Mouse (Mus musculus) heart, postnatal 10 days (tissue): ENCODE measurements around the gene Fzd7. TPM values are rescaled to one million over a fixed set of nuclear protein-coding genes. Genes with fewer than 3 reads are reported as not detected.

Experiments used
- DNase-seq, 2 experiments: peaks; one replicate each; pipeline ENCODE4 v3.0.0; 2021
- intact Hi-C: fragments of 180-260 bp; cut with DNase I; formaldehyde crosslinking; loops from one replicate; pipeline ENCODE4 v1.15.1; 2025
- total RNA-seq, 2 experiments: library from RNA; stranded (reverse); gene quantifications; 2 replicates each; pipeline ENCODE4 v1.2.3; 2021

Gene Fzd7
- total RNA-seq, 2 experiments from 2014 or later, result 6.4 to 6.7 TPM

DNA sequence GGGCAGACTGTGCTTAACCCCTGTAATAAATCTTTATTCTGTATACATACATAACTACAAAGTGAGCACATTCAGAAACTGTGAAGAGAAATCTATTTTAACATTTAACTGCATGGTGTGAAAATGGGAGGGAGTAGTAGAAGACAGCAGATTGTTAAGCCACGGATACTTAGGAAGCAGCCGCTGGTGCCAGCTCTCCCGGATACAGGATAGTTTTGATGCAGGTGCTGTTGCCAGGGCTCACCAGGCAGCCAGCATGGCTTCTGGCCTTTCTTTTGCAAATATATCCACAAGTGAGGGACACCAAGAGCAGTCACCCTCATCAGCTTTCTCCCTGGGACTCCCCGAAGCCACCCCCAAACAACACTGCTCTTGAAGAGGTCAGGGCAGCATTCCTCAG lies 13.1 kb upstream of the Fzd7 start:
- intact Hi-C loops, result no loop called here
- DNase-seq, result no peak

DNA sequence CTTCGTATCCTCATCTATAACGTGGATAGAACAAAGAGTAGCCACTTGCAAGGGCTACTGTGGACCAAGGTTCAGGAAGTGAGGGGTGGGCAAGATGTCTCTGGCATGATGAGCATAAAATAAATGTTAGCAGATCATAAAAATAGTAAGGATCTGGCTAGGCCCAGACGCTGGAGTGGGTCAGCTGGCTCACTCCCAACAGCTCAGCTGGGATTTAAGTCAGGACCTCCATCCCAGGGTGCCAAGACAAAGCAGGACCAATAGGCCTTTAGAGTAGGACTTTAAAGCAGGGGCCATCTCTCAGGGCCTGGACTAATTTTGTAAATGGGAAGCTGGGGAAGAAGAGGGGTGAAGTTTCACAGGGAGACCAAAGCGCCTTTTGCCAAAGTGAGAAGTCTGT lies 11.5 kb upstream of the Fzd7 start:
- intact Hi-C loops, result no loop called here
- DNase-seq, result no peak

DNA sequence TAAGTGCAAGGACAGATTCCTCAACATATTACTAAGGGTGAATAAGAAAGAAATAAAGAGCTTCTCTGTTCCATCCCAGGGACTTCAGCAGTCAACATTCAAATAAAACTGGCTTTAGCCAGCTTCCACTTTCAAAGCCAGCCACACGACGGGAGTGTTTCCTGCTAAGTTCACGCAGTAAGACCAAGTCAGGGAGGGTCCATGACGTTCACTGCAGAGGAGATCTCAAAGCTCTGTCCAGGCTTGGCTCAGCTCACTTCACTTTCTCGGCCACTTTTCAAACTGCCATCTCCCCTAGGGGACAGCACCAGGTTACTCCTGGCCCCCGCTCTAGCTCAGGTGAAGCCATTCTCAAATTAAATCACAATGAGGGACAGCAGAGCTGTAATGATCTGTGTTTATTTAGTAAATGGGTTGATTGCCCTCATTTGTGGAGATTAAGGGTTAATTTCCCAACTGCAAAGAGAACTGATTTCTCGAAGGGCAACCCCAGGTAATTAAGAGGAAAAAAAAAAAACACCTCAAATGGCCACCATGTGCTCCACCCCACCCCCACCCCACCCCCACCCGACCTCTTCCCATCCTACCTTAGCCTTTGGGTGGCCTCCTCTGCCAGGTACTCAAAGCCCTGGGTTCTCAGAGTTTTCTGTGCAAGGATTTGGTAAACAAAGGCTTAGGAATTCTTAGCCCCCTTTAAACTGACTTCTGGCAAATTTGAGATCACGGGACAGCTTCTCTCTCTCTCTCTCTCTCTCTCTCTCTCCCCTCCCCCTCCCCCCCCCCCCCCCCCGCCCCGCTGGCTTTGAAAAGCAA lies 9.7 kb upstream of the Fzd7 start:
- DNase-seq, result no peak
- intact Hi-C loops, result no loop called here

DNA sequence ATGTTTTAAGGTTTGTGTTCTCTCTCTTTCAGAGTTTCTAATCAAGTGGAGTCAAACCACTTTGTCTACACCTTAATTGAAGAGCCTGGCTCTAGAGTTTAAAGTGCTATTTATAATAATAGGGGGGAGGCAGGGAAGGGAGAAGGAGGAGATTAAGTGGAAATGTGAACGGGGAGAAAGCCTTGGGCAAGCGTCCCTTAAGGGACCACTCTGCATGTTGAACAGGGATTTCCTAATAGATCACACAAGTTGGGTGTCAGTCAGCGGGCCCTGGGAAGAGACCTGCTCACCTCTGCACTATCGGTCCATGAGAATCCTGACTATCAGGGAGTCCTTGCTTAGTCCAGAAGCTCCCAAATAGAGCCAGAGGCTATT lies 9.1 kb upstream of the Fzd7 start:
- DNase-seq, result no peak
- intact Hi-C loops, result no loop called here

DNA sequence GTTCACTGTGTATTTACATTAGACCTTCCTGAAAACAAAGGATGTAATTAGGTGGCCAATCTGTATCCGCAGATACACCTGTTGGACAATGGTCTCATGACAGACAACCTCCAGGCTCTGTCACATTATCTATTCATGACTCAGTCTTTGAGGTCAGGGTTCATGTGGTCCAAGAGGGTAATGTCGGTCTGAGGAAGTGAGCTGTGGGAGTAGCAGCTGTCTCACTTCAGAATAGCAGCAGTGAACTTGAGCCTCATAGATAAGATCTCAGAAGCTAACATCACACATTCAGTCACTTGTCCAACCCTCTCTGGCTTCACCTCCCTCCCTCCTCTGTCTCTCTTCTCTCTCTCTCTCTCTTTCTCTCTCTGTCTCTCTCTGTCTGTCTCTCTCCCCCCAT lies 6.6 kb upstream of the Fzd7 start:
- intact Hi-C loops, result no loop called here
- no peak for DNase-seq

DNA sequence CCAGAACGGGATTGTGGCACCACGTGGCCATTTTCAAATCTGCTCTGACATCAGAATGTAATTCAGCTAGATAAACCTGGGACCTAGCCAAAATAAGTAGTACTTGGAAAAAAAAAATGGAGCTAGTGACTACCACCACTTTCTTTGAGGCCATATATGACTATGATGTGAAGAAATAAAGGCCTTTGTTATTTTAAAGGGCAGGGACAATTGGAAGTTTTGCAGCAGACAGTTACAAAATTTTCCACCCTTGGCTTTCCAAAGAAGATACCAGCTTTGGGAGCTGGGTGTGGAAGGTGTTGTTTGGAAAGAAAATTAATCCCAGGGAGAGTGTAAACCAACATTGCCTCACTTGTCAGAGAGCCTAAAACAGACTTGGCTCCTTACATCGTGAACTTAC lies 3.3 kb upstream of the Fzd7 start:
- intact Hi-C loops, result no loop called here
- no peak for DNase-seq

DNA sequence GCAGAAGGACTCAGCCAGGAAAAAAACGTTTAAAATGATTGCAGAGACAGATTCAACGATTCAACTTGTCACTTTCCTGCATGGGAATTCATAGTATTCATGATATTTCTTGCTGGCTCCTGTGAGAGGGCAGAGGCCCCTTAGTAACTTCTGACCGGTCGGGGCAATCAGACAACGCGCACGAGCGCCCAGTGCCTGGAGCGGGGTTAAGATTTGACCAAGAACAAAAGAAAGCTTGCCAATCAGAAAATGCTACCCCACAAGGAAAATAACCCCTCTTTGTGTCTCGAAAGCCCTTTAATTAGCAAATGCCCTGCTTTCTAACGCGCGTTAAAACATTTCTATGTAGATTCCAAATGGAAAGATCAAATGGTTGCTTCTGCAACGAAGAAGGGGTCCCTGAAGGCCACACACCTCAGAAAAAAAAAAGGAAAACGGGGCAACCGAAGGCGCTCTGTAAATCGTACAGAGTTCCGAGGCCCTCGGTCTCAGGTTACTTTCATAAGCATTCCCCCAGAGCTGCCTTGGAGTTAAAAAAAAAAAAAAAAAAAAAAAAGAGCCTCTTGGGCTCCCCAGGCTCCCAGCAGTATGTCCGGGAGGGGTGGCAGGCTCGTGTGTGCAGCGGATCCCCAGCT lies 1.3 kb upstream of the Fzd7 start:
- DNase-seq, result peak in 1 of 2 experiments; percentile 24
- intact Hi-C loops, result loop anchor here (5.0 kb wide), 2 partner anchors 141 to 164 kb away; no protein-coding TSS in a partner anchor

DNA sequence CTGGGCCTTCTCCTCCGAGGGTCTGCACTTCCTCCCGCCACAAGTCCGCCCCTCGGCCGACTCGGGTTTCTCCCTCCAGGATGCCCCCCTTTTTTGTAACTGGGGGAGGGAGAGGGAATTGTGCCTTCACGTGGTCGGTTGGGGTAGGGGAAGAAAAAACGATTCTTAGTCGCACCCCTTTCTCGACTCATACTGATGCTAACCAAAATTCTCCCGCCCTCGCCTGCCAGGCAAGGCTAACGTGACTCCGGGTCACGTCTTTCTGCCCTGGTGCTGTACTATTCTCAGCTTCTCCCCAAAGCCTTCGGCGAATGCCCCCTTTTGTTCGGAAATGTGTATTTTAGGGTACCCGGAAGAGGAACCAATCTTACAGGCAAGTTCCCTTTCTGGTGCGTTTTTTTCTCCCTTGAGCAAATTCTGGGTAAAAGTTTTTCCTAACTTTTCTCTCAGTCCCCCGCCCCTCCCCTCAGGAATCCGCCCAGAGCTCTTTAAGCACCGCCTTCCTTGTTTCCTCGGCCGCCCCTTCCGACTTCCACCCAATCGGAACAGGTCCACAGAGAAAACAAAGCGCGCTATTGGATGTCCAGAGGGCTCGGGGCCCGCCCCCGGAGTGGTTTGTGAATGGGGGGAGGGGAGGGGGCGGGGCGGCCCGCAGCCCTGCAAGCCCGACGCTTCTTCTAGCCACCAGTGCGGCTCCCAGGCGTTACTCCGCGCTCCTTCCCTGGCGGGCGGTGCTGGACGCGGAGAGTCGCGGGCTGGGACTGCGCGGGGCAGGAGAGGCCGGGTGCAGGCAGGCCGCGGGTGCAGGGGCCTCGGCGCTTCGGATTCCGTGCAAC lies 550 bp upstream of the Fzd7 start:
- intact Hi-C loops, result loop anchor here (2.0 to 5.0 kb wide), 3 partner anchors 103 to 164 kb away; no protein-coding TSS in a partner anchor
- peak; percentile 96 to 97 for DNase-seq

DNA sequence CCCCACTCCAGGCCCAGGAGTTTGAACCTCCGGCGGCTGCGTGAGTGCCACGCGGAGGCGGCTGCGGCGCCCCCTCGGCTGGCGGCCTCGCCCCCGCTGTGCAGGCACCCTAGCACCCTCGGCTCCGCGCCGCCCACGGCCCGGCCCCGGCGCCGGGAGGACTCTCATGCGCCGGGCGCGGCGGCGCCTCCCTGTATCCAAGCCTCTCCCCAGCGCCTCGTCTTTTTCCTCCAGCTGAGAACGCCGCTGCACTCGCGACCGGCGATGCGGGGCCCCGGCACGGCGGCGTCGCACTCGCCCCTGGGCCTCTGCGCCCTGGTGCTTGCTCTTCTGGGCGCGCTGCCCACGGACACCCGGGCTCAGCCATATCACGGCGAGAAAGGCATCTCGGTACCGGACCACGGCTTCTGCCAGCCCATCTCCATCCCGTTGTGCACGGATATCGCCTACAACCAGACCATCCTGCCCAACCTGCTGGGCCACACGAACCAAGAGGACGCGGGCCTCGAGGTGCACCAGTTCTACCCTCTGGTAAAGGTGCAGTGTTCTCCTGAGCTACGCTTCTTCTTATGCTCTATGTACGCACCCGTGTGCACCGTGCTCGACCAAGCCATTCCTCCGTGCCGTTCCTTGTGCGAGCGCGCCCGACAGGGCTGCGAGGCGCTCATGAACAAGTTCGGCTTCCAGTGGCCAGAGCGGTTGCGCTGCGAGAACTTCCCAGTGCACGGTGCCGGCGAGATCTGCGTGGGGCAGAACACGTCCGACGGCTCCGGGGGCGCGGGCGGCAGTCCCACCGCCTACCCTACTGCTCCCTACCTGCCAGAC lies 684 bp downstream of the Fzd7 start:
- intact Hi-C loops, result loop anchor here (2.0 to 5.0 kb wide), 3 partner anchors 102 to 166 kb away; no protein-coding TSS in a partner anchor
- peak; percentile 55 to 62 for DNase-seq

DNA sequence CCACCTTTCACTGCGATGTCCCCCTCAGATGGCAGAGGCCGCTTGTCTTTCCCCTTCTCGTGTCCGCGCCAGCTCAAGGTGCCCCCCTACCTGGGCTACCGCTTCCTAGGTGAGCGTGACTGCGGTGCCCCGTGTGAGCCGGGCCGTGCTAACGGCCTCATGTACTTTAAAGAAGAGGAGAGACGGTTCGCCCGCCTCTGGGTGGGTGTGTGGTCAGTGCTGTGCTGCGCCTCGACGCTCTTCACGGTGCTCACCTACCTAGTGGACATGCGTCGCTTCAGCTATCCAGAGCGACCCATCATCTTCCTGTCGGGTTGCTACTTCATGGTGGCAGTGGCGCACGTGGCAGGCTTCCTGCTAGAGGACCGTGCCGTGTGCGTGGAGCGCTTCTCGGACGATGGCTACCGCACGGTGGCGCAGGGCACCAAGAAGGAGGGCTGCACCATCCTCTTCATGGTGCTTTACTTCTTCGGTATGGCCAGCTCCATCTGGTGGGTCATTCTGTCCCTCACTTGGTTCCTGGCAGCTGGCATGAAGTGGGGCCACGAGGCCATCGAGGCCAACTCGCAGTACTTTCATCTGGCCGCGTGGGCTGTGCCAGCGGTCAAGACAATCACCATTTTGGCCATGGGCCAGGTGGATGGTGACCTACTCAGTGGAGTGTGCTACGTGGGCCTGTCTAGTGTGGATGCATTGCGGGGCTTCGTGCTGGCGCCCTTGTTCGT lies 1.5 kb downstream of the Fzd7 start:
- intact Hi-C loops, result loop anchor here (2.0 to 5.0 kb wide), 3 partner anchors 101 to 166 kb away; no protein-coding TSS in a partner anchor
- peak; percentile 73 to 75 for DNase-seq

DNA sequence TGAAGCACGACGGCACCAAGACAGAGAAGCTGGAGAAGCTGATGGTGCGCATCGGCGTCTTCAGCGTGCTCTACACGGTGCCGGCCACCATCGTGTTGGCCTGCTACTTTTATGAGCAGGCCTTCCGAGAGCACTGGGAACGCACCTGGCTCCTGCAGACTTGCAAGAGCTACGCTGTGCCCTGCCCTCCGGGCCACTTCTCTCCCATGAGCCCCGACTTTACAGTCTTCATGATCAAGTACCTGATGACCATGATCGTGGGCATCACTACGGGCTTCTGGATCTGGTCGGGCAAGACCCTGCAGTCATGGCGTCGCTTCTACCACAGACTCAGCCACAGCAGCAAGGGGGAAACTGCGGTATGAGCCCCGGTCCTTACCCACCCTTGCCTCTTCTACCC lies 2.1 kb downstream of the Fzd7 start:
- DNase-seq, result no peak
- intact Hi-C loops, result loop anchor here (5.0 kb wide), 2 partner anchors 138 to 167 kb away; no protein-coding TSS in a partner anchor

DNA sequence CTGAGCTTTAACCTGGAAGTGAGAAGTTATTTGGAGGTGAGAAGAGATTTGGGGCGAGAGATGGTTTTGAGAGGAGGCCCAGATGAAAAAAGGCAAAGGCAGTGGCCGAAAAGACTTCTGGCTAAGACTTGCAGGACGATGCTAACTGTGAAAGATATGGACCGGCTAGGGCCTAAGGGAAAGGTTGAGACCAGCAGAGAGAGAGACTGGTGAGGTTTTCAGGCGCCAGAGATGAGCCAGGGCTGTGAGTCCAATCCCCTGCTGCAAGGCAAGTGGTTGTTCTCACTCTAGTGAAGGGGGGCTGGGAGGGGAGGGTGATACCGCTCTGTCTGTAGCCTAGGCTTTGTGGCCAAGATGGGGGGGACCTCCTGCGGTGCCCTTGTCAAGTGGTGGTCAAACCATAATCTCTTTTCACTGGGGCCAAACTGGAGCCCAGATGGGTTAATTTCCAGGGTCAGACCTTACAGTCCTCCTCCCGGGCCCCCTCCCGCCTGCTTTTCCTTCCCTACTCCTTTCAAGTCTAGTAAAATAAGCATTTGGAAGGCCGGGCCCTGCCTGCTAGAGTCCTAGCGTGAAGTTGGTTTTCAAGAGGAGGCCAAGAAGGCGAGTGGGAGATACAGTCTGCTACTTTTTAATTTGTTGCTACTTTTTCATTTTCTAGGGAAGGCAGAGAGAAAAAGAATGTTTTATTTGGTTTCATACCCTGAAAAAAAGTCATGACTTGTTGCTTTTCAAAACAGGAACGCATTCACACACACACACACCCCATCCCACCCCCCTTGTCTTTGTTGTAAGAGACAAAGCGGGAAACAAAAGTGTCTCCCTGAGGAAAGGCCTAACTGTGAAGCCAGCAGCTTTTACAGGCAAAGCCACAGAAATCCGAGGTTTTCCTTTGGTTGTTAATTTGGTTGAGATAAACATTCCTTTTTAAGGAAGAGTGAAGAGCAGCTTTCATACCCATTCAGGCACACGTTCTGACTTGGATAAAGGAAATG lies 2.9 kb downstream of the Fzd7 start:
- peak in 1 of 2 experiments; percentile 10 for DNase-seq
- intact Hi-C loops, result loop anchor here (5.0 kb wide), 2 partner anchors 137 to 168 kb away; no protein-coding TSS in a partner anchor

DNA sequence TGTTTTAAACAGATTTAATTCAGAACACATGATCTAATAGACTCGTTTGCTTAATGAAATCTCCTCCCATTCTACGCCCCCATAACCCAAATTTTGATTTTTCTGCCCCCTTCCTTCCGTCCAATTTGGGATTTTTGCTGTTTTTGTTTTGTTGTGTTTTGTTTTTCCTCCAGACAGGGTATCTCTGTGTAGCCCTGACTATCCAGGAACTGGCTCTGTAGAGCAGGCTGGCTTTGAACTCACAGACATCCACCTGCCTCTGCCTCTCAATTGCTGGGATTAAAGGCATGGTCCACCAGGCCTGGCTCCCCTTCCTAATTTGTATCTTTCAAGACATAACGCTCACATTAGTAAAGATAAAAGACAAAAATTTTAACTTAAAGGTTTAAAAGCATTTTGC lies 3.6 kb downstream of the Fzd7 start:
- no peak for DNase-seq
- intact Hi-C loops, result no loop called here

DNA sequence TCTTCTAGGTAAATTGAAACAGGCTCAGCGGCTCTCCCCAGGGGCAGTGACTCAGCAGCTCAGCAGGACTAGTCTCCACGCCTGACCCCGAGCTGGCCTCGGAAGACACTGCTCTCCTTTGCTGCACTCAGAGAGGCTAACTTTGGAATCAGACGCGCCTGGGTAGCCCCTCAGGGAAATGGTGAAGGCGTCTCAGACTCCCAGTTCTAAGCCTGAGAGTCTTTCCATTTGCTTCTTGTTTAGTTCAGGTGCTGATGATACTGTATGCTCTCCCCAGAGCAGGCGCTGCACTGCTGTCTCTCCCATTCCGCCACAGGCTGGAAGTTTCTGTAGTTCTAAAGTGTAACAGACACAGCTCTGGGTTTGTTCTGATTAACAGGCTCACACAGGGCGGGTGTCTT lies 5.4 kb downstream of the Fzd7 start:
- intact Hi-C loops, result no loop called here

DNA sequence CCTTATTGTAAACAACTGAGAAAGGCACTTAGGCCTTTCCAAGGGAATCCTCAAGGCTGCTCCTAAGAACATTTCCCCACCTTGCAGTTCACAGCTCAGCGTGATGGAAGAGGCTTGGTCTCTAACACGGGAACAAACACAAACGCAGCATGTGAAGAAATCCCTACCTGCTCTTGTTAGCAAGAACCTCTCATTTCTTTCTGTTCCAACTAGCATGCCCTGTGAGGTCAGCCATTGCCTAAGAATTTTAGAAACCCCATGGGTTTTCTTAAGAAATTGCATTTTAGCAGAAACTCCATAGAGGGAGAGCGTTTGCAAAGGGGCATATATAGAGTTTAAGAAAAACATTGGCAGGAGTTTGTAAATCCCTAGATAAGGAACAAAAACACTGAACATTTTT lies 6.3 kb downstream of the Fzd7 start:
- intact Hi-C loops, result no loop called here

More for the DNA sequence above, 5.4 kb downstream of the Fzd7 start:
- peak; percentile 37 for DNase-seq

DNA sequence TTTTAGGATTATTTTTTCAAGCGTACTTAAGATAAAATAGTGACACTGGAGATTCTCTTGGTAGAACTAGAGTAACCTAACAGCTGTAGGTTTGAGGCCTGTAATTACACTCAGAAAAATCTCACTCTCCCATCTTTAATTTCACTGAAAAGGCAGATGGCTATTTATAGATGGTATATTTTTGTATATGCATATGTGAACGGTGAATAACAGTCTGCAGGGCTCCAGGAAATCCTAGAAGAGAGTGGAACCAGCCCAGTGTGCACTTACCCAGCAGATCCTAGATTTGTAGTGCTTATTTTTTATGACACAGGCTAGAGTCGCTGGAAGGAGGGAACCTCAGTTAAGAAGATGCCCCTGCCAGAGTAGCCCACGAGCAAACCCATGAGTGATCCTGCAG lies 6.8 kb downstream of the Fzd7 start:
- intact Hi-C loops, result no loop called here
- no peak for DNase-seq

More for the DNA sequence above, 6.3 kb downstream of the Fzd7 start:
- DNase-seq, result no peak

DNA sequence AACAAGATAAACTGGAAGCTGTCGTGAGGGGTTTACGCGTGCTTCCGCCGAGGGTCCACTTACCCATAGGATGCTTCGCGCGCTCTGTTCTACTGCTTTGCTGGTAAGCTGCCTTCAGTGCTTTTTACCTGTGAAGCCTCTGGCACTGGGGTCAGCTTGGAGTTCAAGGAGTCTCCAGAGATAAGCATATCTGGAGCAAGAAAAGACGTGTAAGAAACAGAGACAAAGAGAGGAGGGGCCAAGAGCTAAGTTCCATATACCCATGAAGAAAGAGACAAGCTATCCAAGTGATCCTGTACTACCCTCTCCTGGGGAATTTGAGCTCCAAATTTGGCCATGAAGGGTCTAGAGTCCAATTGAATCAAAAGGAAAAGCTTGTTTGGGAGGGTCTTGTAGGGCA lies 9.3 kb downstream of the Fzd7 start:
- intact Hi-C loops, result no loop called here
- no peak for DNase-seq

DNA sequence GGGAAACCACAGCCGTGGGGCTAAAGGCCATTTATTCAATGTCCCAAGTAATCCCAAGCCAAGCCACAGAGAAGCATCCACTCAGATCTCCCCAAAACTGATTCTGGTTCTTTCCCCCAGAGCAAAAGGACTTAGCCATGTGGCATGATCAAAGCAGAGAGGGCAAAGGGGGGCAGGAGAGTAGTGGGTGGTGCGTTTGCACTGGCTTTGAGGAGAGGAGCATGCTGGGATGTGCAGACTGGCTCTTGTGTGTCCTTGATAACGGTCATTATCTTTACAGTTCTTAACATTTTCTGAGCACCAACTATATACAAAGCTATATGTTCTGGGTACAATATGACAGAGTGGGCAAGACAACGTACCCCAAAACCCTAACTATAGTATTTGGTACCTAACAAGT lies 10.2 kb downstream of the Fzd7 start:
- intact Hi-C loops, result no loop called here

More for the DNA sequence above, 10.2 kb downstream of the Fzd7 start:
- DNase-seq, result no peak
